Mouse (Mus musculus): ENCODE measurements at regions not wholly inside any gene's neighbourhood (a gene's known extent, or its start where the extent isn't known, plus 50 kb on each side); places are given as distances from the start of the nearest gene placed in this dataset.

- Histone ChIP-seq H3K36me3 (ENCODE audit: insufficient read depth, low read length) (no peaks in the 10 kb centered on the region), H3K4me1 (replicated peaks; ENCODE audit: low read depth, low read length) (no peaks in the 10 kb centered on the region), H3K4me3 (replicated peaks; ENCODE audit: low read length) (no peak overlapping the region), H3K9me3 (ENCODE audit: low read length) (no peaks in the 10 kb centered on the region), H3K27me3 (ENCODE audit: insufficient read depth, low read length) (no peaks in the 10 kb centered on the region)
- TF ChIP-seq POU5F1 (IDR thresholded peaks at IDR 0.05; ENCODE audit: borderline replicate concordance, low read length), result no peak
- TF ChIP-seq CTCF (conservative IDR thresholded peaks at IDR 0.05; ENCODE audit: low read length), result no peak
- no peak for TF ChIP-seq NANOG (IDR thresholded peaks at IDR 0.05; ENCODE audit: borderline replicate concordance, low read length)
Measured at GRCm38 (mm10) chr15:56881501-56881900, 595.9 kb downstream of the Slc22a22 start.

- TF ChIP-seq POU5F1 (IDR thresholded peaks at IDR 0.05; ENCODE audit: borderline replicate concordance, low read length) (no peak), CTCF (conservative IDR thresholded peaks at IDR 0.05; ENCODE audit: low read length) (no peak), NANOG (IDR thresholded peaks at IDR 0.05; ENCODE audit: borderline replicate concordance, low read length) (no peak)
- Histone ChIP-seq H3K4me3 (replicated peaks; ENCODE audit: low read length) (no peak overlapping the region), H3K27me3 (ENCODE audit: insufficient read depth, low read length) (no peaks in the 10 kb centered on the region), H3K9me3 (ENCODE audit: low read length) (no peaks in the 10 kb centered on the region), H3K4me1 (replicated peaks; ENCODE audit: low read depth, low read length) (no peaks in the 10 kb centered on the region), H3K36me3 (ENCODE audit: insufficient read depth, low read length) (no peaks in the 10 kb centered on the region)
Measured at GRCm38 (mm10) chr15:56865879-56866278, 611.5 kb downstream of the Slc22a22 start.

GRCm38 (mm10) chr15:56865035-56865804 is 612.2 kb downstream of the Slc22a22 start:
- Histone ChIP-seq H3K4me1 (replicated peaks; ENCODE audit: low read depth, low read length) (no peaks in the 10 kb centered on the region), H3K4me3 (replicated peaks; ENCODE audit: low read length) (no peak overlapping the region), H3K36me3 (ENCODE audit: insufficient read depth, low read length) (no peaks in the 10 kb centered on the region), H3K27me3 (ENCODE audit: insufficient read depth, low read length) (no peaks in the 10 kb centered on the region), H3K9me3 (ENCODE audit: low read length) (no peaks in the 10 kb centered on the region)
- no peak for TF ChIP-seq NANOG (IDR thresholded peaks at IDR 0.05; ENCODE audit: borderline replicate concordance, low read length)
- TF ChIP-seq POU5F1 (IDR thresholded peaks at IDR 0.05; ENCODE audit: borderline replicate concordance, low read length), result no peak
- no peak for TF ChIP-seq CTCF (conservative IDR thresholded peaks at IDR 0.05; ENCODE audit: low read length)

GRCm38 (mm10) chr15:56858627-56859334 is 618.6 kb downstream of the Slc22a22 start:
- Histone ChIP-seq H3K9me3 (ENCODE audit: low read length) (no peaks in the 10 kb centered on the region), H3K27me3 (ENCODE audit: insufficient read depth, low read length) (no peaks in the 10 kb centered on the region), H3K4me3 (replicated peaks; ENCODE audit: low read length) (no peak overlapping the region), H3K36me3 (ENCODE audit: insufficient read depth, low read length) (no peaks in the 10 kb centered on the region), H3K4me1 (replicated peaks; ENCODE audit: low read depth, low read length) (no peaks in the 10 kb centered on the region)
- TF ChIP-seq CTCF (conservative IDR thresholded peaks at IDR 0.05; ENCODE audit: low read length), result no peak
- no peak for TF ChIP-seq POU5F1 (IDR thresholded peaks at IDR 0.05; ENCODE audit: borderline replicate concordance, low read length)
- no peak for TF ChIP-seq NANOG (IDR thresholded peaks at IDR 0.05; ENCODE audit: borderline replicate concordance, low read length)

- TF ChIP-seq CTCF (conservative IDR thresholded peaks at IDR 0.05; ENCODE audit: low read length) (no peak), POU5F1 (IDR thresholded peaks at IDR 0.05; ENCODE audit: borderline replicate concordance, low read length) (no peak), NANOG (IDR thresholded peaks at IDR 0.05; ENCODE audit: borderline replicate concordance, low read length) (no peak)
- no peak overlapping the region for H3K4me3 ChIP-seq (replicated peaks; ENCODE audit: low read length)
- no peaks in the 10 kb centered on the region for H3K4me1 ChIP-seq (replicated peaks; ENCODE audit: low read depth, low read length)
- no peaks in the 10 kb centered on the region for H3K9me3 ChIP-seq (ENCODE audit: low read length)
- no peaks in the 10 kb centered on the region for H3K27me3 ChIP-seq (ENCODE audit: insufficient read depth, low read length)
- no peaks in the 10 kb centered on the region for H3K36me3 ChIP-seq (ENCODE audit: insufficient read depth, low read length)
Measured at GRCm38 (mm10) chr15:56858134-56858533, 619.3 kb downstream of the Slc22a22 start.

GRCm38 (mm10) chr15:56856057-56856456 is 621.4 kb downstream of the Slc22a22 start:
- H3K4me3 ChIP-seq (replicated peaks; ENCODE audit: low read length), result no peak overlapping the region
- TF ChIP-seq POU5F1 (IDR thresholded peaks at IDR 0.05; ENCODE audit: borderline replicate concordance, low read length) (no peak), NANOG (IDR thresholded peaks at IDR 0.05; ENCODE audit: borderline replicate concordance, low read length) (no peak), CTCF (conservative IDR thresholded peaks at IDR 0.05; ENCODE audit: low read length) (peak; percentile 71)
- no peaks in the 10 kb centered on the region for H3K4me1 ChIP-seq (replicated peaks; ENCODE audit: low read depth, low read length)
- no peaks in the 10 kb centered on the region for H3K36me3 ChIP-seq (ENCODE audit: insufficient read depth, low read length)
- no peaks in the 10 kb centered on the region for H3K9me3 ChIP-seq (ENCODE audit: low read length)
- H3K27me3 ChIP-seq (ENCODE audit: insufficient read depth, low read length), result no peaks in the 10 kb centered on the region

GRCm38 (mm10) chr15:56853106-56853505 is 624.3 kb downstream of the Slc22a22 start:
- Histone ChIP-seq H3K4me1 (replicated peaks; ENCODE audit: low read depth, low read length) (no peaks in the 10 kb centered on the region), H3K36me3 (ENCODE audit: insufficient read depth, low read length) (no peaks in the 10 kb centered on the region), H3K27me3 (ENCODE audit: insufficient read depth, low read length) (no peaks in the 10 kb centered on the region), H3K4me3 (replicated peaks; ENCODE audit: low read length) (no peak overlapping the region), H3K9me3 (ENCODE audit: low read length) (no peaks in the 10 kb centered on the region)
- TF ChIP-seq POU5F1 (IDR thresholded peaks at IDR 0.05; ENCODE audit: borderline replicate concordance, low read length) (no peak), NANOG (IDR thresholded peaks at IDR 0.05; ENCODE audit: borderline replicate concordance, low read length) (no peak), CTCF (conservative IDR thresholded peaks at IDR 0.05; ENCODE audit: low read length) (no peak)

- H3K9me3 ChIP-seq (ENCODE audit: low read length), result no peaks in the 10 kb centered on the region
- H3K4me1 ChIP-seq (replicated peaks; ENCODE audit: low read depth, low read length), result peaks cover 4% of the 10 kb centered on the region
- H3K4me3 ChIP-seq (replicated peaks; ENCODE audit: low read length), result no peak overlapping the region
- H3K36me3 ChIP-seq (ENCODE audit: insufficient read depth, low read length), result no peaks in the 10 kb centered on the region
- TF ChIP-seq CTCF (conservative IDR thresholded peaks at IDR 0.05; ENCODE audit: low read length), result no peak
- H3K27me3 ChIP-seq (ENCODE audit: insufficient read depth, low read length), result no peaks in the 10 kb centered on the region
Measured at GRCm38 (mm10) chr15:56847469-56848128, 629.8 kb downstream of the Slc22a22 start.

All from E14TG2a.4 (cell line).